Mouse (Mus musculus): ENCODE measurements around the gene Il33.

DNA sequence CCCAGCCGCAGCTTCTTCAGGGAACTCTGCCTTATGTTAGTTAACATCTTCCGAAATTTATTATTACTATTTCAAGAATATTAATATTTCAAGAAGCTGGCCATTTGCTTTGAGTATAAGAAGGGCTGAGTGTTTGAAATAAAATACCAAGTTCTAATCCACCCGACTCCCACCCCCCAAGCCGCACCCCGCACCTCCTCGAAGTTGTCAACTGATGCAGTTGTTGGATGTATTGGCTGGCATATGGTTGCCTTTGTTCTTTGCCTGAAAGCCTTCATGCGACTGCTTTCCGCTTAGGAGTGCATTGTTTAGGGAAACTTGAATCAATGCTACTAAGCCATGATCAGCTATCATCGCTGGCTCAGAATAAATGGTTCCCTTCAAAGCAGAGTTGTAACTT is 22.1 kb downstream of the Il33 start:
- TF ChIP-seq POLR2A (IDR thresholded peaks at IDR 0.05; ENCODE audit: borderline replicate concordance, extremely low read depth, low read depth, low read length) (no peak), CTCF (IDR thresholded peaks at IDR 0.05; ENCODE audit: insufficient read depth, low read length) (no peak)

Measured in lung, adult 2 months (tissue).